Mouse (Mus musculus) CH12.LX (cell line): ENCODE measurements around the gene Prdm5. TPM values are rescaled to one million over a fixed set of nuclear protein-coding genes. Genes with fewer than 3 reads are reported as not detected.

Experiments used
- DNase-seq: peaks from one replicate; pipeline ENCODE4 v3.0.0-alpha.2; 2013; ENCODE audit errors: extremely low read depth
- H3K27ac ChIP-seq: 2 replicates; pipeline ENCODE4 v1.5.1; 2012; ENCODE audit warnings: low read depth, mild to moderate bottlenecking, control low read depth, moderate library complexity; ENCODE audit not compliant: insufficient read depth
- H3K27me3 ChIP-seq: replicated peaks from 2 replicates; pipeline ENCODE3; 2012; ENCODE audit warnings: inconsistent platforms
- H3K36me3 ChIP-seq, 2 experiments: replicated peaks in 1 of 2; 2 replicates each; pipeline versions ENCODE3 to v1.6.1; 2012; ENCODE audit warnings: inconsistent platforms in 1 of 2, low read length in 1 of 2, mild to moderate bottlenecking in 1 of 2, mixed read lengths in 1 of 2, moderate library complexity in 1 of 2; ENCODE audit not compliant: control insufficient read depth in 1 of 2, insufficient read depth in 1 of 2
- H3K4me1 ChIP-seq, 2 experiments: 2 replicates each; pipeline ENCODE4 v1.6.1; 2012; ENCODE audit warnings: inconsistent platforms in 1 of 2, moderate library complexity in 1 of 2; ENCODE audit not compliant: insufficient read depth in 2 of 2, control insufficient read depth in 1 of 2
- H3K4me2 ChIP-seq: 2 replicates; pipeline ENCODE4 v1.6.1; 2012; ENCODE audit warnings: low read depth, mild to moderate bottlenecking, control low read depth; ENCODE audit not compliant: poor library complexity, insufficient read depth, severe bottlenecking
- H3K4me3 ChIP-seq, 3 experiments: fragments of 150-350 bp in 1 of 3; sonication (generic) in 1 of 3; replicated peaks in 1 of 3; 2 replicates each; pipeline versions ENCODE3 to v1.5.1; 2011 to 2012; ENCODE audit warnings: low read depth in 2 of 3, low read length in 2 of 3, mild to moderate bottlenecking in 2 of 3, moderate library complexity in 2 of 3, control low read depth in 1 of 3, improper control_type of control experiment in 1 of 3, inconsistent platforms in 1 of 3, mixed read lengths in 1 of 3; ENCODE audit not compliant: poor library complexity in 1 of 3
- H3K79me2 ChIP-seq: replicated peaks from 2 replicates; pipeline ENCODE4 v1.6.1; 2012; ENCODE audit warnings: mild to moderate bottlenecking, moderate library complexity; ENCODE audit not compliant: control insufficient read depth, poor library complexity, insufficient read depth, severe bottlenecking; ENCODE audit errors: extremely low read depth
- H3K9ac ChIP-seq: 2 replicates; pipeline ENCODE4 v1.6.1; 2012; ENCODE audit warnings: low read depth, mild to moderate bottlenecking, control low read depth, moderate library complexity; ENCODE audit not compliant: insufficient read depth
- H3K9me3 ChIP-seq: replicated peaks from 2 replicates; pipeline ENCODE3; 2012; ENCODE audit warnings: low read length, inconsistent platforms, mixed read lengths
- CHD1 ChIP-seq: IDR thresholded peaks from 2 replicates; pipeline ENCODE4 v1.6.1; 2012; ENCODE audit warnings: low read depth, low read length, improper control_type of control experiment, inconsistent platforms
- CHD2 ChIP-seq: IDR thresholded peaks from 2 replicates; pipeline ENCODE4 v1.6.1; 2011; ENCODE audit warnings: low read length, improper control_type of control experiment
- EP300 ChIP-seq: IDR thresholded peaks from 2 replicates; pipeline ENCODE4 v1.6.1; 2011; ENCODE audit warnings: low read length, improper control_type of control experiment
- ETS1 ChIP-seq: conservative IDR thresholded peaks from 2 replicates; pipeline ENCODE4 v1.6.1; 2012; ENCODE audit warnings: low read depth, mild to moderate bottlenecking, inconsistent platforms, low read length, improper control_type of control experiment, moderate library complexity
- GABPA ChIP-seq: IDR thresholded peaks from 2 replicates; pipeline ENCODE4 v1.6.1; 2012; ENCODE audit warnings: low read depth, low read length, improper control_type of control experiment, inconsistent platforms; ENCODE audit not compliant: insufficient replicate concordance
- IRF4 ChIP-seq: IDR thresholded peaks from 2 replicates; pipeline ENCODE4 v1.6.1; 2014; ENCODE audit warnings: low read depth, mild to moderate bottlenecking, inconsistent platforms, low read length, improper control_type of control experiment
- KAT2A ChIP-seq: IDR thresholded peaks from 2 replicates; pipeline ENCODE4 v1.6.1; 2012; ENCODE audit warnings: low read length, improper control_type of control experiment, inconsistent platforms; ENCODE audit not compliant: insufficient replicate concordance
- MAFK ChIP-seq: IDR thresholded peaks from 2 replicates; pipeline ENCODE4 v1.6.1; 2011; ENCODE audit warnings: low read length, improper control_type of control experiment; ENCODE audit not compliant: insufficient replicate concordance
- MAX ChIP-seq: IDR thresholded peaks from 2 replicates; pipeline ENCODE4 v1.6.1; 2011; ENCODE audit warnings: low read length, improper control_type of control experiment
- MEF2A ChIP-seq: IDR thresholded peaks from 2 replicates; pipeline ENCODE4 v1.6.1; 2014; ENCODE audit warnings: low read depth, mild to moderate bottlenecking, inconsistent platforms, low read length, improper control_type of control experiment, borderline replicate concordance
- MXI1 ChIP-seq: IDR thresholded peaks from 2 replicates; pipeline ENCODE4 v1.6.1; 2011; ENCODE audit warnings: mild to moderate bottlenecking, low read depth, low read length, improper control_type of control experiment
- MYC ChIP-seq: IDR thresholded peaks from 2 replicates; pipeline ENCODE4 v1.6.1; 2011; ENCODE audit warnings: low read depth, mild to moderate bottlenecking, improper control_type of control experiment, low read length
- NELFE ChIP-seq: IDR thresholded peaks from 2 replicates; pipeline ENCODE4 v1.6.1; 2011; ENCODE audit warnings: low read depth, low read length, improper control_type of control experiment
- NRF1 ChIP-seq: IDR thresholded peaks from 2 replicates; pipeline ENCODE4 v1.6.1; 2014; ENCODE audit warnings: low read depth, mild to moderate bottlenecking, inconsistent platforms, low read length, improper control_type of control experiment, moderate library complexity
- PAX5 ChIP-seq: IDR thresholded peaks from 2 replicates; pipeline ENCODE4 v1.6.1; 2012; ENCODE audit warnings: low read length, inconsistent platforms, mixed read lengths
- POLR2A ChIP-seq: IDR thresholded peaks from 2 replicates; pipeline ENCODE4 v1.6.1; 2011; ENCODE audit warnings: low read depth, mild to moderate bottlenecking, improper control_type of control experiment, low read length
- SIN3A ChIP-seq: IDR thresholded peaks from 2 replicates; pipeline ENCODE4 v1.6.1; 2012; ENCODE audit warnings: low read length, improper control_type of control experiment, inconsistent platforms
- SMC3 ChIP-seq: IDR thresholded peaks from 2 replicates; pipeline ENCODE4 v1.6.1; 2011; ENCODE audit warnings: low read depth, low read length, improper control_type of control experiment
- TBP ChIP-seq: conservative IDR thresholded peaks from 2 replicates; pipeline ENCODE4 v1.6.1; 2011; ENCODE audit warnings: low read depth, low read length, improper control_type of control experiment
- TCF12 ChIP-seq: IDR thresholded peaks from 2 replicates; pipeline ENCODE4 v1.6.1; 2014; ENCODE audit warnings: low read depth, mild to moderate bottlenecking, inconsistent platforms, low read length, improper control_type of control experiment
- UBTF ChIP-seq: IDR thresholded peaks from 2 replicates; pipeline ENCODE4 v1.6.1; 2012; ENCODE audit warnings: low read depth, mild to moderate bottlenecking, inconsistent platforms, low read length, improper control_type of control experiment, moderate library complexity
- USF1 ChIP-seq: IDR thresholded peaks from 2 replicates; pipeline ENCODE4 v1.6.1; 2014; ENCODE audit warnings: low read depth, mild to moderate bottlenecking, inconsistent platforms, low read length, improper control_type of control experiment
- ZC3H11A ChIP-seq: IDR thresholded peaks from 2 replicates; pipeline ENCODE4 v1.6.1; 2012; ENCODE audit warnings: low read depth, mild to moderate bottlenecking, inconsistent platforms, low read length, improper control_type of control experiment
- ZMIZ1 ChIP-seq: IDR thresholded peaks from 2 replicates; pipeline ENCODE4 v1.6.1; 2012; ENCODE audit warnings: low read depth, mild to moderate bottlenecking, inconsistent platforms, low read length, improper control_type of control experiment
- dilution Hi-C: fragments of 300-500 bp; cut with MboI; formaldehyde crosslinking; loops from 2 replicates; pipeline ENCODE4 v1.14.3; 2020; ENCODE audit warnings: low sequenced_read_pairs; ENCODE audit not compliant: extremely low pct_unique_long_range_greater_than_20kb, extremely low pct_ligation_motif_present
- in situ Hi-C: fragments of 300-500 bp; cut with MboI; formaldehyde crosslinking; loops from 3 replicates; pipeline ENCODE4 v1.14.3; 2019; ENCODE audit warnings: low sequenced_read_pairs, low pct_ligation_motif_present, low pct_unique_long_range_greater_than_20kb, mixed read lengths
- polyA plus RNA-seq: library from polyadenylated mRNA; unstranded; fragments of >175 nt; gene quantifications from 2 replicates; pipeline ENCODE4 v1.2.1, GENCODE M21; 2012; ENCODE audit warnings: low read depth; ENCODE audit not compliant: insufficient read length
- total RNA-seq, 2 experiments: library from RNA; depleted of rRNA; stranded (reverse); fragments of 300-350 nt in 1 of 2; fragments of >200 nt in 1 of 2; gene quantifications; 2 replicates each; pipeline ENCODE4 v1.2.3; 2012 to 2014

Prdm5 gene
- not detected in 2 replicates for total RNA-seq (2012; rRNA removed)
- not detected in 2 replicates for total RNA-seq (2014; rRNA removed)
- not detected in 2 replicates for polyA plus RNA-seq

DNA sequence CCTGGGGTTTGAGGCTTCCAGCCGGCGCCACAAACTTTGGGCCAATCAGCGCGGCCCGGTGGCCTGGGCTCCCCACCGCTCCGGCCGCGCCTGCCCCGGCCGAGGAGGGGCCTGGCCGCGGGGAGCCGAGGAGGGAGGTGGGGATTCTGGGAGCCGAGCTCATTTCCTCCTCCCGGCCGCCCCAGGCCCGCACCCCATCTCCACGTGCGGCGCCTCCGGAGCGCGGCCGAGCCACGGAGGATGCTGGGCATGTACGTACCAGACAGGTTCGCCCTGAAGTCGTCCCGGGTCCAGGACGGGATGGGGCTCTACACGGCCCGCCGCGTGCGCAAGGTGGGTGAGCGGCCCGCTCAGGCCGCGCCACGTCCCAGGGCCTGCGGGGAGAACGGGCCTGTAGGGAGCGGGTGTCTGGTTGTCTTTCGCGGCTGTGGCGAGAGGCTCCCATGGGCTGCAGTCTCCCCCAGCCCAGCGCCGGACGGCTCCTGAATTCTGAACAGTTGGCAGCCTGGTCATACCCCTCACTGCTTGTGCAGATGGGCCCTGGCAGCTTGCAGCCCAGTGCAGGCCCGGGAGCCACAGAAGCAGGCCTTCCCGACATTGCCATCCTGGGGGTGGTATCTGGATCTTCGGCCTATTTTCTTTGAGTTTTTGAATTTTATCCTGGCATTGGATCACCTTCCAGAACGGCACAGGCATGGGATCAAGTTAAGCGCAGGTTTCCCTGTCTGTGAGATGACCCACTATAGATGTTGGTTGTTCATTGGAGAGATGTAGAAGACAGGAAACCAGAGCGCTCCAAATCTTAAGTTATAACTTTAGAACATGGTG lies at the start of gene Prdm5:
Prdm5 (plus strand) TSS at position 128 of the 828 bp plus-strand sequence.
- TF ChIP-seq MXI1 (no peak), TCF12 (no peak), POLR2A (no peak), EP300 (no peak), CHD2 (no peak), NELFE (no peak), MAX (no peak), TBP (no peak), MAFK (no peak)
- H3K27me3 ChIP-seq = no peaks in the 10 kb centered on the region
- H3K4me3 ChIP-seq = no peak within 1 kb of the TSS
- H3K4me2 ChIP-seq = no peak within 1 kb of the TSS
- no peak within 1 kb of the TSS for H3K27ac ChIP-seq
- peaks cover 0 to under 1% of the 10 kb centered on the region in 2 experiments; a peak in 1 of 4 replicates for H3K4me1 ChIP-seq
- no peaks in the 10 kb centered on the region for H3K79me2 ChIP-seq
- in situ Hi-C loops (no loop called here), dilution Hi-C loops (no loop called here)
- no peak within 1 kb of the TSS for H3K9ac ChIP-seq
- no peaks in the 10 kb centered on the region for H3K9me3 ChIP-seq
- DNase-seq = no peak
- no peaks in the 10 kb centered on the region for H3K36me3 ChIP-seq

DNA sequence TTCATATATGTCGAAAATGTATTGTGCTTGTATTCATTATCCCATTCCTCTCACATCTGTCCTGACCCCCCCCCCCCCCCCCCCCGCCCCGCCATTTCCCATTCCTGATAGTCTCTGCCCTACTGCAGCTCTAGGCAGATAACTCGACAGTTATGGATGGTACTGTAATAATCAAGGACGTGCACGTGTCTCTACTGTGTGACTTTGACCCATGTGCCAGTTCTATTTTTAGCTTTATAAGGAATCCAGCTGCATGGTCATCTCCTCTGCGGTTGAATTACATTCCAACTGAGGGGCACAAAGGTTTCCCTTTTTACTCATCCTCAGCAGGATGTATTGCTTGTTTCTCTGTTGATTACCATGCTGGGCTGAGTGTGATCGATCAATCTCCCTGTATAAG lies 39.3 kb upstream of the Prdm5 start:
- no peaks in the 10 kb centered on the region for H3K27me3 ChIP-seq
- H3K4me1 ChIP-seq = no peaks in the 10 kb centered on the region
- no peaks in the 10 kb centered on the region for H3K9me3 ChIP-seq
- H3K36me3 ChIP-seq = no peaks in the 10 kb centered on the region
- H3K4me2 ChIP-seq = no peak overlapping the region
- no peak overlapping the region for H3K27ac ChIP-seq
- in situ Hi-C loops (no loop called here), dilution Hi-C loops (no loop called here)
- DNase-seq = no peak
- H3K9ac ChIP-seq = no peak overlapping the region
- no peaks in the 10 kb centered on the region for H3K79me2 ChIP-seq
- no peak overlapping the region for H3K4me3 ChIP-seq
- TF ChIP-seq ZMIZ1 (no peak), IRF4 (no peak), USF1 (no peak), PAX5 (no peak), KAT2A (no peak), MEF2A (no peak), ETS1 (no peak), CHD1 (no peak), MAFK (no peak), SMC3 (no peak), NRF1 (no peak), GABPA (no peak), ZC3H11A (no peak), MYC (no peak), UBTF (no peak), SIN3A (no peak)
- TF ChIP-seq, all 38 proteins: peak for 0
